Mouse (Mus musculus): ENCODE data around the gene Otoa. TPM values are rescaled to one million over a fixed set of nuclear protein-coding genes. Genes with fewer than 3 reads are reported as not detected.

Gene Otoa
- total RNA-seq (2021), result under 1 TPM; 0.12 to 0.23 TPM
- long read RNA-seq, experiment 1, result 0 reads
- long read RNA-seq, experiment 2, result 0 reads

DNA sequence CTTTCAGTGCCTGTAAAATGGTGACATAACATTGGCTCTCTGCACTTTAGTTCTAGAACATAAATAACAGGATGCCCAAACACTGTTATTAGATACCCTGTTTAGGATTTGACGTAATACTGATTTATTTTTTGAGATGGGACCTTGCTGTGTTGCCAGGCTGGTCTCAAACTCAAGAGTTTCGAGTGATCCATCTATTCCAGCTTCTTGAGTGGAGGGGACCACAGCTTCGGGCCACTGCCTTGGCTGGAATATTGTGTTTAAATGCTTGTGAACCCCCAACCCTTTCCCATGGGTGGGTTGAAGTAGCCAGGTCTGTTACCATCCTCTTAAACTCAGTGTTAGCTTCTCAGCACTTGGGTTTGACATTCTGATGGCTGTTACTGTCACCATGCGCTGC lies at the start of gene Otoa:
Gene Otoa (plus strand): TSS at position 301 of the 400 bp plus-strand sequence.
- no peak for DNase-seq (ENCODE audit: low spot score)

GRCm38 (mm10) chr7:121033856-121034652 lies 47.4 kb upstream of the Otoa start, which contains the start of gene Mettl9:
Mettl9 (plus strand) TSS chr7:121034445.
- DNase-seq (ENCODE audit: low spot score), result peak; percentile 92

GRCm38 (mm10) chr7:121034701-121035141 lies 46.7 kb upstream of the Otoa start:
- no peak for DNase-seq (ENCODE audit: low spot score)

DNA sequence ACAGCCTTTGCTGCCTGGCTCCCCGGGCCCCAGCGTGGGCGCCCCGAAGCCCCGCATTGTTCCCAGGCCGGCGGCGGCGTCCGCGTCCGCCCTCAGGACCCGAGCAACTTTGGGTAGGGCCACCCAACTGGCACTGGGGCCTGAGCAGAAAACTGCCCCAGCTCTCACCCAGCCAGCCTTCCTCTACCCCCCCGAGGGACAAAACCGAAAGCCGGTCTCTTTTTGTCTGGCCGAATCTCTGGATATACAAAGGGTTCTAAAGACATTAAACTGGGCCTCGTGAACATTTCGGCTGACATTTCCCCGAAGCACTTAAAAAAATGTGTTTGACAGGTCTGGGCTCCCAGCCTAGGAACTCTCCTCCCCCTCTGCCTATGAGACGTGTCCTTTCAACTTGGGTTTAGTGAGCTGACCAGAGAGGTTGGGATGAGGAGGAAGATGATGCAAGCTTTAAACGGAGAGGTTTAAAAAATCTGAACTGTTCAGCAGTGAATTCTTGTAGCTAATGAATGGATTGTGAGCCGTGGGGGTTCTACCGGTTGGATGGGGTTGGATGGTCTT lies 46.2 kb upstream of the Otoa start:
- peak; percentile 9 for DNase-seq (ENCODE audit: low spot score)

DNA sequence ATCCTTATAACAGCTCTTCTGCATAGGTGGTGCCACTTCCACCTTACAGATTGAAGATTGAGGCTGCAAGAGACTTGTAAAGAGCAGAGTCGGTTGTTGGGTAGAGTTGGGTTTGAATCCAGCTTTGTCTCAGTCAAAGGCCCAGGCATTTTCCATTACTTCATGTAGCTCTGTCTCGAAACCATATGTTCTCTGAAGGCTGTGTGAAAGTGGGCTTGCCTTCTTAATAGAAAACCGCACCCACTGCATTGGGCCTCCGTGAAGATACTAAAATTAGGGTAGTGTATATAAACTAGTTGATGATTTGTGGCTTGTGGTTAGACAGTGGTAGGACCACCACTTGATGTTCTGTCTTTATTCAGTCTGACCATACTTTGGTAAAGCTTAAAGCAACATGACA lies 40.9 kb upstream of the Otoa start:
- no peak for DNase-seq (ENCODE audit: low spot score)

- DNase-seq (ENCODE audit: low spot score), result no peak
Observed at GRCm38 (mm10) chr7:121041989-121042388, 39.5 kb upstream of the Otoa start.

- DNase-seq (ENCODE audit: low spot score), result no peak
Observed at GRCm38 (mm10) chr7:121043004-121043403, 38.4 kb upstream of the Otoa start.

- no peak for DNase-seq (ENCODE audit: low spot score)
Observed at GRCm38 (mm10) chr7:121043510-121043909, 37.9 kb upstream of the Otoa start.

DNA sequence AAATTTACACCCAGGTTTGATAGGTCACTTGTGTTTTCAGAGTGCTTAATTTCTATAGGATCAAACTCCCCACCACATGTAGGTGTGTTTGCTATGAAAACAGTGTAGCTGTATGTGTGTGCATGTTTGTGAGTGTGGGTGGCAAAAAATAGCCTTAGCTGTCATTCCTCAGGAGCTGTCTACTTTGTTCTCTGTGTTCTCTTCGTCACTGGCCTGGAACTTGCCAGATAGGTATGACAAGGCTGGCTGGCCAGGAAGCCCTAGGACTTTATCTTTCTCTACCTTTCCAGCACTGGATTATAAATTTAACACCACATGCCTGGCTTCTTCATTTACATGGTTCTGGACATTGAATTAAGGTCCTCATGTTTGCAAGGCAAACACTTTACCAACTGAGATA lies 37.2 kb upstream of the Otoa start:
- DNase-seq (ENCODE audit: low spot score), result no peak

DNA sequence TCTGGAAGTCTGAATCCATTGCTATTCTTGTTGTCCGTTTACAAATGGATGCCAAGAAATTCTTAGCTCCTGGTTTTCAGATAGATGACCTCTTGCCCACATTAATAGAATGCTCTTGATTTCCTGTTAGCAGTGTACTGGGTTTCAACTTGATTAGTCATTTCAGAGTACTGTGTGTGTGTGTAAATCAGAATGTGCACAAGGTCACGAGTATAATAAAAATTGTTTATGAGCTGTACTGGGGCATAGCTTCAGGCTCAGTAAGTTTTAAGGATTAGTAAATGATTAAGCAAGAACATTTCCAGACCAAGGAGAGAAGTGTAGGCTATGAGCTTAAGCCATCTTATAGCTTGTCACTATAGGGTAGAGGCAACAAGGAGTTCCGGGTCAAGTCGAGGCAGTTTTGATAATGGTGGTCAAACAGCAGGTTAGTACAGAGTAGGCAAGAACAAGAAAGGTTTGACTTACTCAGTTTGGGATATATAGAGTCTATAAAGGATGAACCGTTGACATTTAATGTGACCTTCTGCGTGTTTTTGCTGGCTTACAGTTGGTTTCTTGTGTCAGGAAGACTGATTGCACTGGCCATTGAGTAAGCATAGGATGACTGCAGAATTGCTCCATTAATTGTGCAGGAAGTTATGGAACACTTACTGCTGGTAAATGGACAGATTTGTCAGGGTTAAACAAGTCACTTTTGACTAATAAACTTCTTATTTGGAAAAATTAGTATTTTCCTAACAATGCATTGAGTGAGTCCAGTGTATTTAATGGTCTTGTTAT lies 35.6 kb upstream of the Otoa start:
- DNase-seq (ENCODE audit: low spot score), result no peak

DNA sequence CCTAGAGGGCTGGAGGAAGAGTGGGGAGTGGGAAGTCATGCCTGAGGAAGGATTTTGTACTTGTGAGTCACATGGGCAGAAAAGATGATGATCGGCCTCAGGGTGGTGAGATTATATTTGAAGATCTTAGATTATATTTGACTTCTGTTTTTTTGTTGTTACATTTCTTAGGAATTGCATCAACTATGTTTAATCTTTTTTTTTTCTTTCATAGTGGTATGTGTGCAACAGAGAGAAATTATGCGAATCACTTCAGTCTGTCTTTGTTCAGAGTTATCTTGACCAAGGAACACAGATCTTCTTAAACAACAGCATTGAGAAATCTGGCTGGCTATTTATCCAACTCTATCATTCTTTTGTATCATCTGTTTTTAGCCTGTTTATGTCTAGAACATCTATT lies 33.8 kb upstream of the Otoa start:
- DNase-seq (ENCODE audit: low spot score), result no peak

DNA sequence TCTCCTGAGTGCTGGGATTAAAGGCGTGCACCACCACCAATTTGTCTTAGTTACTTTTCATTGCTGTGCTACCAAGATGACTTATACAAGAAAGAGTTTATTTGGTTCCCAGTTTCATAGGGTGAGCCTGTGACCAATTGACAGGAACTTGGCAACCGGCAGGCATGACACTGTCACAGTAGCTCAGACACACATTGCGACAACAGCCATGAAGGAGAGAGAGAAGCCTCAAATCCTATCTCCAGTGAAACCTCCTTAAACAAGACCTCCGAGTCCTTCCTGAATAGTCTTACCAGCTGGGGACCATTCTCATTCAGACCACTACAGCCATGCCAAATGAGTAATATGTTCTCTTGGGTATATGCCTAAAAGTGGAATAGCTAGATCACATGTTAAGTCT lies 28.4 kb upstream of the Otoa start:
- DNase-seq (ENCODE audit: low spot score), result no peak

DNA sequence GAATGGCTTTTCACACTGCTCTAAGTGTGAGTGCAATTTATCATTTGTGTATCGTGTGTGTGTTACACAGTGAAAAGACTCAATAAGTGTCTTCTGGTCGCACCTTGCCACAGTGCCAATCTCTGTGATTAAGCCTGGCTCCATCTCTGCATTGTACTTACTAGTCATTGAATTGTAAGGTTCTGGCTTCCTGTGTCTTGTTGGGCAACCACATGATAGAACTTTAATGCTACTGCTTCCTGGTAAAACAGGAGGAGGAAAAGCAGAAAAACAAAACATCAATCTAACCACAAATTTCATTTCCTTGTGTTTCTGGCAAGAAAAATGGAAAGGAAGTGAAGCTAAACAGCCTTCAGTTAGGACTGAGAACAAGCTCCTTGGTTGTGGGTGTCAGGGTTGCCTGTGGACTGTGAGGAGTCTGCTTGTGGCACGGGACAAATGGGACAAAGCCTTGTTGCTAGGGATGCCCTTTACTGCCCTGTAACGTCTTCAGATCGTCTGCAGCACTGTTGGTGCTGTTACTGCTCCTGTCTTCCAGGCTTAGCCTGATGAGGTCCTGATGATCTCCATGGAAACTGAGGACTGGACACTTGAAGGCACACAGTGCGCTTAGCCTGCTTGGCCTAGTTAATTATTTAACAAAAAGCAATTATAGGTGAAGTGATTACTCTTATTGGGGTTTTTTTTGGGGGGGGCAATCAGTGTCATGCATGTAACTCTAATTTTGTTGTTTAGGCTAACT lies 21.8 kb upstream of the Otoa start:
- no peak for DNase-seq (ENCODE audit: low spot score)

GRCm38 (mm10) chr7:121064309-121064708 lies 17.1 kb upstream of the Otoa start:
- DNase-seq (ENCODE audit: low spot score), result no peak

GRCm38 (mm10) chr7:121071276-121071675 lies 10.2 kb upstream of the Otoa start:
- DNase-seq (ENCODE audit: low spot score), result no peak

DNA sequence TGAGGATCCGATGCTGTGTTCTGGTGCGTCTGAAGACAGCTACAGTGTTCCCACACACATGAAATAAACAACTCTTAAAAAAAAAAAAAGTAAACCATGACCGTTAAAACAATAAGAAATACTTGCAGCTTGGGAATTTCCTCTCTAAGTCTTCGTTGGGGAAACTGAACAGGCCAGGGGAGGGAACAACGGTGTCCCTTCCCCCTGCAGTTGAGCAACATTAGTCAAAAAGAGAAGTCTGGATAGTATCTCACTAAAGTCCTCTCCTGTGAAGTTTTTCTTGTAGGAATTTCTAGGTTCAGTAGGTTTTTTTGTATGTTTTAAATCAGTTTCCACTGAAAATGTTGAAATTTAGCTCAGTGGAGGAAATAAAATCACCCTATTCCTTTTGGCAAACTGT lies 8.9 kb upstream of the Otoa start:
- no peak for DNase-seq (ENCODE audit: low spot score)

DNA sequence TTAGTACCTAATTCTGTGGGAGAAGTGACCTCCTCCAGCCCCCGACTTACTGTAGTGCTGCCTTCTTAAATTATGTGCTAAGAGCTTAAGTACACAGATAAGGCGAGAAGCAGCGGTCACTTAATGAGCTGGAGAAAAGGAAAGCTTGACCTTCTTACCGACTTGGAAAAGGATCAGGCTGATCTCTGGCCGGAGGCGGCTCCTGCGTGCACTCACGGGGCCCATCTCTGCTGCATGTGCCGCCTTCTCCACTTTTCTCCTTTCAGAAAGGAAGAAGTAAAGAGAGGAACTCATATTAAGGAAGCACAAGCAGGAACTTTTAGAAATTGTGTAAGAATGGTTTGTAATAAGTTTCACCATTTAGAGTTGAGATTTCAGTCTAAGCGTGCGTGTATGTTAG lies 7.2 kb upstream of the Otoa start, which contains the start of gene Igsf6:
Gene Igsf6 (minus strand): TSS at position 292 of the 400 bp plus-strand sequence.
- DNase-seq (ENCODE audit: low spot score), result peak; percentile 23

GRCm38 (mm10) chr7:121074801-121075400 lies 6.5 kb upstream of the Otoa start:
- no peak for DNase-seq (ENCODE audit: low spot score)

GRCm38 (mm10) chr7:121075416-121075815 lies 6.0 kb upstream of the Otoa start:
- no peak for DNase-seq (ENCODE audit: low spot score)

DNA sequence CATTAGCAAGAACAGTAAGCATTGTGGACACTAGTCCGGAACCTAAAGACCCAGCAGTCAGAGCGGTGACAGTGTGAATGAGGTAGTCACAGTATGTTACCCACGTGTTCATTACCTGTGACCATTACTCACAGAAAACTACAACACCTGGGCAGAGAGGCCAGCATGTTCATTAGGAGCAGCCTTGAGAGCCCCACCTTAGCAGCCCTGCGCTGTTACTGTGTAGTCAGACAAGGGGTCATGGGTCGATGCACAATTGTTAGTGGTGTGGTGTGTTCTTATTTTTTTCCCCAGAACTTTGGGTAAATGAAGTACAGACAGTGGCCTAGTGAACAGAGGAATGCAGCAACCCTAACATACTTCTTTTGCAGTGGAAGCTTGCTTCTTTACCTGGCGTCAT lies 4.1 kb upstream of the Otoa start:
- DNase-seq (ENCODE audit: low spot score), result no peak

- DNase-seq (ENCODE audit: low spot score), result peak; percentile 73
Observed at GRCm38 (mm10) chr7:121077829-121078228, 3.6 kb upstream of the Otoa start.
